Mouse (Mus musculus): Measurements from ENCODE around the gene Vamp3. TPM values are rescaled to one million over a fixed set of nuclear protein-coding genes. Genes with fewer than 3 reads are reported as not detected.

Gene Vamp3
- polyA plus RNA-seq, 1 experiment from 2014 or later, result 103 TPM

DNA sequence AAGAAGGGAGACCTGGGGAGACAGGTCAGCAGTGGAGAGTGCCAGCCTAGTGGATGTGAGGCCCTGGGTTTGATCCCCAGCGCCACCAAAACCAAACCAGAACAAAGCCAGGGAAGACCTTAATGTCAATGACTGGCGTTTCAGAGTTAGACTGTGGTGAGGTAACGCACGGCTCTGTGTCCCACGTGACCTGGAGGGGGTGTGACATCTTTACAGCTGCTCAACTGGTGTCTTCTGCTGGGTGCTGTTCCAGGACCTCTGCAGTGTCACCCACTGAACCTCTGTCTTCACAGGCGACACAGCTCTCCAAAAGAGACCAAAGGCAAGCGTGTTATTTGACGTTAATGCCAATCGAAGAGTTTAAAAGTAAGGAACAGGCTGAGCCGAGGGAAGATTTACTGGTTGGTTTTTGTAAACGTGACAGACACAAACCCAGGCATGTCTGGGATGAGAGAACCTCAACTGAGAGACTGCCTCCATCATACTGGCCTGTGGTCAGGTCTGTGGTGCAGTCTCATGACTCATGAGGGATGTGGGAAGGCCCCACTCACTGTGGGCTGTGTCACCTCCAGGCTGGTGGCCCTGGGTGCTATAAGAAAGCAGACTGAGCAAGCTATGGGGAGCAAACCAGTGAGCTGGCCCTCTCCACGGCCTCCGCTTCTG, 52.0 kb downstream of the Vamp3 start:
- Histone ChIP-seq H3K4me1 (replicated peaks; ENCODE audit: control insufficient read depth, insufficient read depth, low read length) (no peaks in the 10 kb centered on the region), H3K36me3 (ENCODE audit: control insufficient read depth, insufficient read depth, low read length) (no peaks in the 10 kb centered on the region), H3K4me2 (replicated peaks; ENCODE audit: low read depth, low read length) (no peak overlapping the region), H3K9ac (ENCODE audit: low read depth, low read length) (no peak overlapping the region), H3K27ac (ENCODE audit: low read depth, low read length) (no peak overlapping the region), H3K9me3 (ENCODE audit: control insufficient read depth, low read length) (no peaks in the 10 kb centered on the region), H3K27me3 (ENCODE audit: control insufficient read depth, insufficient read depth, low read length) (no peaks in the 10 kb centered on the region), H3K4me3 (ENCODE audit: low read depth, low read length) (no peak overlapping the region)
- DNase-seq (ENCODE audit: low spot score) (no peak), ATAC-seq (ENCODE audit: low FRiP score) (no peak)
- WGBS, result 95% methylated on average over 13 of the region's 13 CpGs

DNA sequence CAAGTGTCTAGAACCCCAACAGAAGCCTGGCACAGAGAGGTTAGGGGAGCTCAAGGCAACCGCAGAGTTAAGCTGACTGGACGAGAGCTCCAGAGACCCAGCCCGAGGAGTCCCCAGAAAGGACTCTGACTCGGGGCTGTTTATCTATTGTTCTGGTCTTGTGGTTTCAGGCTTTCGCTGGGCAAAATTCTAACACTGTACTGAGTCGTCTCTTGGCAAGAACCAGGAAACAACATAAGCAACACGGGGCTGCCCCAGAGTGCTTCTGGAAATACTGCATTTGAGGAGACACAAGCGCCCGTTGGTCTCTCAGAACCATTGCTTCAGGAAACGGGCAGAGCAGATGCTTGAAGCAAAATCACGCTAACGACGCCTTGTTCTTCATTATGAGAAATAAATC, 56.4 kb downstream of the Vamp3 start:
- WGBS, result 87% methylated on average over 13 of the region's 13 CpGs
- no peak overlapping the region for H3K27ac ChIP-seq (ENCODE audit: low read depth, low read length)
- no peak overlapping the region for H3K9ac ChIP-seq (ENCODE audit: low read depth, low read length)
- H3K4me3 ChIP-seq (ENCODE audit: low read depth, low read length), result no peak overlapping the region
- no peak overlapping the region for H3K4me2 ChIP-seq (replicated peaks; ENCODE audit: low read depth, low read length)
- no peaks in the 10 kb centered on the region for H3K9me3 ChIP-seq (ENCODE audit: control insufficient read depth, low read length)
- no peaks in the 10 kb centered on the region for H3K4me1 ChIP-seq (replicated peaks; ENCODE audit: control insufficient read depth, insufficient read depth, low read length)
- H3K27me3 ChIP-seq (ENCODE audit: control insufficient read depth, insufficient read depth, low read length), result no peaks in the 10 kb centered on the region
- ATAC-seq (ENCODE audit: low FRiP score) (no peak), DNase-seq (ENCODE audit: low spot score) (no peak)
- no peaks in the 10 kb centered on the region for H3K36me3 ChIP-seq (ENCODE audit: control insufficient read depth, insufficient read depth, low read length)

DNA sequence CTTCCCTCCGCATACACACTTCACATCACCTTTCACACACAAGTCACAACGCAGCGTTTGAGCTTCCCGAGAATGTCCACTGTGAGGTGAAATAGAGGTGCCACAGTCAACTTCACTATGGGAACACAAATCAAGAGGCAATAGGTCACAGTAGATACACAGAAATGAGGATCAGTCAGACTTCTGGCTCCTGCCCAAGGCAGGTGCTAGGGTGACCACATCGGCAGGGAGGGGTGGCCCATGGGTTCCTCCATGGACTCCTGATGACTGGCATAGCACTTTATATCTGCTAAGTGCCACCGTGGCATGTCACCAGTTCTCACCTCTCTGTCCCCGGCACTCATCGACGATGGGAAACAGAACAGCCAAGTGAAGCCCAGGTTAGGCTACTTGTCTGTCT, 59.1 kb downstream of the Vamp3 start:
- no peaks in the 10 kb centered on the region for H3K4me1 ChIP-seq (replicated peaks; ENCODE audit: control insufficient read depth, insufficient read depth, low read length)
- H3K4me3 ChIP-seq (ENCODE audit: low read depth, low read length), result no peak overlapping the region
- no peak overlapping the region for H3K27ac ChIP-seq (ENCODE audit: low read depth, low read length)
- ATAC-seq (ENCODE audit: low FRiP score), result no peak
- H3K36me3 ChIP-seq (ENCODE audit: control insufficient read depth, insufficient read depth, low read length), result no peaks in the 10 kb centered on the region
- 91% methylated on average over 9 of the region's 9 CpGs for WGBS
- H3K9ac ChIP-seq (ENCODE audit: low read depth, low read length), result no peak overlapping the region
- H3K27me3 ChIP-seq (ENCODE audit: control insufficient read depth, insufficient read depth, low read length), result no peaks in the 10 kb centered on the region
- DNase-seq (ENCODE audit: low spot score), result no peak
- H3K9me3 ChIP-seq (ENCODE audit: control insufficient read depth, low read length), result no peaks in the 10 kb centered on the region
- H3K4me2 ChIP-seq (replicated peaks; ENCODE audit: low read depth, low read length), result no peak overlapping the region

Other genes starting within 250 kb of the Vamp3 start
- 34.0 and 36.7 TPM in 2 replicates for gene Errfi1, start 204.0 kb downstream of the Vamp3 start, polyA plus RNA-seq (2014; fragmentation: Nextera tagmentation; extraction: Ambion mirVana)
- gene Park7, start 143.5 kb downstream of the Vamp3 start, polyA plus RNA-seq (2014; fragmentation: Nextera tagmentation; extraction: Ambion mirVana), result 406 and 416 TPM in 2 replicates
- gene Tnfrsf9, start 143.4 kb downstream of the Vamp3 start, polyA plus RNA-seq (2014; fragmentation: Nextera tagmentation; extraction: Ambion mirVana), result 0.21 TPM in 1 of 2 replicates, not detected in the other
- gene Uts2, start 60.9 kb downstream of the Vamp3 start, polyA plus RNA-seq (2014; fragmentation: Nextera tagmentation; extraction: Ambion mirVana), result not detected in 2 replicates
- 4.5 and 5.2 TPM in 2 replicates for gene Per3, start 13.3 kb downstream of the Vamp3 start, polyA plus RNA-seq (2014; fragmentation: Nextera tagmentation; extraction: Ambion mirVana)
- gene Gm13090, start 31.6 kb upstream of the Vamp3 start, polyA plus RNA-seq (2014; fragmentation: Nextera tagmentation; extraction: Ambion mirVana), result 0.21 and 0.56 TPM in 2 replicates

All from hindbrain, embryonic 11.5 days (tissue).